Comparison of ENCODE assay signal across 27 mouse cellular contexts in genomic region chr5:9010166-9010565, GRCm38 (mm10).
"Had no signal": no experiment of that assay in that cellular context is flagged by ENCODE, and none has a peak within 500 bp of the region (broad histone marks: within the 10 kb centered on the region; RNA-seq: fewer than 3 reads in every experiment).

No protein-coding gene starts in this region.

- H3K27ac ChIP-seq: gastrocnemius, adult 2 months; heart, embryonic 10.5 days; hindbrain, embryonic 10.5 days; hindbrain, embryonic 12.5 days; hindbrain, embryonic 14.5 days; kidney, embryonic 15.5 days; kidney, postnatal 0 days; left cerebral cortex, adult 2 months; limb, embryonic 10.5 days; limb, embryonic 12.5 days; liver, embryonic 13.5 days; liver, embryonic 15.5 days had no signal

- ATAC-seq: hindbrain, embryonic 16.5 days; inflammation-experienced regulatory T-cells, adult 6 months had no signal

- H3K4me2 ChIP-seq: heart, embryonic 12.5 days; hindbrain, embryonic 12.5 days; hindbrain, embryonic 14.5 days; kidney, embryonic 15.5 days; limb, embryonic 12.5 days; liver, embryonic 11.5 days; liver, embryonic 13.5 days; liver, embryonic 15.5 days had no signal

- H3K4me3 ChIP-seq: gastrocnemius, adult 2 months; heart, embryonic 10.5 days; heart, embryonic 12.5 days; hindbrain, embryonic 10.5 days; hindbrain, embryonic 12.5 days; kidney, embryonic 15.5 days; layer of hippocampus, adult 2 months; left cerebral cortex, adult 2 months; limb, embryonic 10.5 days; limb, embryonic 12.5 days; liver, embryonic 13.5 days; liver, embryonic 15.5 days had no signal

- H3K4me1 ChIP-seq: heart, embryonic 10.5 days; heart, embryonic 12.5 days; hindbrain, embryonic 10.5 days; hindbrain, embryonic 12.5 days; kidney, embryonic 15.5 days; limb, embryonic 10.5 days; limb, embryonic 12.5 days; liver, embryonic 13.5 days; liver, embryonic 15.5 days had no signal

- H3K27me3 ChIP-seq: heart, embryonic 12.5 days; hindbrain, embryonic 12.5 days; kidney, embryonic 15.5 days; limb, embryonic 12.5 days; liver, embryonic 13.5 days; liver, embryonic 15.5 days had no signal

- H3K36me3 ChIP-seq: heart, embryonic 10.5 days; heart, embryonic 12.5 days; hindbrain, embryonic 10.5 days; hindbrain, embryonic 12.5 days; kidney, embryonic 15.5 days; limb, embryonic 10.5 days; limb, embryonic 12.5 days; liver, embryonic 13.5 days; liver, embryonic 15.5 days had no signal

- H3K9ac ChIP-seq: heart, embryonic 12.5 days; hindbrain, embryonic 12.5 days; hindbrain, embryonic 14.5 days; kidney, embryonic 15.5 days; limb, embryonic 12.5 days; liver, embryonic 13.5 days; liver, embryonic 15.5 days had no signal

- H3K9me3 ChIP-seq: heart, embryonic 10.5 days; heart, embryonic 12.5 days; hindbrain, embryonic 10.5 days; hindbrain, embryonic 12.5 days; kidney, embryonic 15.5 days; limb, embryonic 10.5 days; limb, embryonic 12.5 days; liver, embryonic 13.5 days; liver, embryonic 15.5 days had no signal

- DNase-seq: gastrocnemius, adult 2 months; gastrocnemius, postnatal 10 days; gastrocnemius, postnatal 25 days; heart, adult 18-20 months; heart, postnatal 10 days; heart, postnatal 4 days; kidney, adult 11 months; kidney, adult 2 months; kidney, adult 9 months; kidney, postnatal 14 days; kidney, postnatal 36 days; liver, embryonic 13.5 days had no signal
